Mouse (Mus musculus) adrenal gland, postnatal 4 days (tissue): Measurements from ENCODE around the gene Adgrl3. TPM values are rescaled to one million over a fixed set of nuclear protein-coding genes. Genes with fewer than 3 reads are reported as not detected.

Source experiments
- DNase-seq, 2 experiments: peaks; one replicate each; pipeline ENCODE4 v3.0.0; 2021 to 2022; ENCODE audit warnings: low spot score in 2 of 2, mixed read lengths in 2 of 2
- total RNA-seq, 2 experiments: library from RNA; stranded (reverse); gene quantifications; 2 replicates each; pipeline ENCODE4 v1.2.3; 2021

Gene Adgrl3
- total RNA-seq, 2 experiments from 2014 or later = 28.0 to 28.4 TPM

DNA sequence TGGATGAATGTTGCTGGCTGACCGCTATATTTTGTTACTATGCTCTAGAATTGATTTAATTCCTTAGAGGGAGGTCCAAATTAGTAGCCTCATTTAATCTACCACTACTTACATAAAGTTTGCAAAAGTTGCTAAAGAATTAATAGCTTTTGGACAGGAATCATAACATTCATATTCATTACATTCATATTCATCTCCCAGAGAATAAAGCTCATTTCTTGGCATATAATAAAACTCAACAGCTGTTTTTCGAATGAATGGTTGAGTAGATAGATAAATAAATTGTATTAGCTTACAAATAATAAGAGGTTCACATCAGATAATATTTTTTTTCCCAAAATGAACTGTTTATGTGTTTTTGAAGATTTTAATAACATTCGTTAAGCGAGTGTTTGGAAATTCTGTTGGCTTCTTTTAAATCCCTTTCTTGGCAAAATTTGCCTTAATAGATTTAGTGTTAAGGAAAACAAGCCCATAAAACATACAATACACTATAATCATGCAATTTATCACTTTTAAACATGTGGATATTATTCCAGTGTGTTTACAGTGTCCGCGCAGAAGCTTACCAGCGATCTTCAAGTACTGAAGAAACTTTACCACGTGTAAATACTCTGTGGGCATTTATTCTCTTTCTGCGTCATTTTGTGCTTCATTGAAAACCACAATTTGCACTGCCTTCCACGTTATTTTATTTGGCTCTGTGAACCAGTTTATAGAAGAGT is 350.4 kb downstream of the Adgrl3 start:
- DNase-seq = no peak

DNA sequence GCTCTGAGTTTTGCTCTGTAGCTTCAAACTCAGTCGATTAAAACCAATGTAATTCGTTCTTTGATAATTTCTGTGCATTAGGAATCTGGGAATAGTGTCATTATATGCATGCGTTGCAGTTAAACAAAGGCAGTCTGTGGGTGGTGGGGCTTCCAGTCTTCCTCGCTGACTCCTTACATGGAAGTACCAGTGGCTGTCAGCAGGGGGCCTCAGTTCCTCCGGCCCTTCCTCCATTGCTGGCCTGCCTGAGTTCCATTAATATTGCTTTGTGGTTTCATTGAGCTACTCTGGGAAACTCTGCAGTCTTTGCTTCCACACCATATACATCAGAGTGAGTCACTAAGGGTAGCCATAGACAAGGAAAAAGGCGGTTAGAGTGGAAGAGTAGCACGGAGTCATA is 356.1 kb downstream of the Adgrl3 start:
- DNase-seq = no peak

DNA sequence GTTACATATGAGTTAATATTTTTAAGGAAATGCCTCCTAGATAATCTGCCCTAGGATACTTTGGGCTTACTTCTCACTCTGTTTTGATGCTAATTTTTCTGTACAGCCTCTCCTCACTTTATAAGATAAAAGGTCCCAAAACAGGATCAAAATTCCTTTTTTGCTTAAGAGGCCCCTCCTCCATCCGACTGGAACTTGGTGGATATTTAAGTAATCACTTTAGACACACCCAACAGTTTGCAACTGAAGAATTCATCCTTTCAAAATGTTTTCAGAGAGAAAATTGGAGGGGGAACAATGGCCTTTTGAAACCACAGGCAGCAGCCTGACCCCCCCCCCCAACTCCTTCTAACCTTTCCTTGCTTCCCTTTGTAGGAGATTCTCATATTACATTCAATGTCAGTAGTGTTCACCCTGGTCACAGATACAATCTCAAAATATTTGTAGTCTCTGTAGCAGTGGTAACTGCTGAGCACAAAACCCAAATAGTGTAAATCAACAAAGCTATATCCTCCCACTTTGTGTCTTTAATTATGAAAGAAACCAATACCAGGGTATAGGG is 385.7 kb downstream of the Adgrl3 start:
- no peak for DNase-seq

DNA sequence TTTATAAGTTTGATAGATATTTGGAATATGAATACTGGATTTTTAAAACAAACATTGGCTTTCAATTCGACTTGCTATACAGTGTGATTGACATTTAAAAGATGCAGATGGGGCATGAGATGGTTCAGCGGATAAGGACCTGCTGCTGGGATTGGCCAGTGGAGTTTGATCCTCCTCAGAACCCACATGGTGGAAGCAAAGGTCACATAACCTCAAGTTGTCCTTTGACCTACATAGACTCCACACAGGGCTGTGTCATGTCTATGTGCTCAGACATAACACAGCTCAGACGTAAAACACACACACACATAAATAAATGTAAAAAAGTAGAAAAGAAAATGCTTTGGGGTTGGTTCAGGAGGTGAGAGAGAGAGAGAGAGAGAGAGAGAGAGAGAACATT is 397.4 kb downstream of the Adgrl3 start:
- no peak for DNase-seq

DNA sequence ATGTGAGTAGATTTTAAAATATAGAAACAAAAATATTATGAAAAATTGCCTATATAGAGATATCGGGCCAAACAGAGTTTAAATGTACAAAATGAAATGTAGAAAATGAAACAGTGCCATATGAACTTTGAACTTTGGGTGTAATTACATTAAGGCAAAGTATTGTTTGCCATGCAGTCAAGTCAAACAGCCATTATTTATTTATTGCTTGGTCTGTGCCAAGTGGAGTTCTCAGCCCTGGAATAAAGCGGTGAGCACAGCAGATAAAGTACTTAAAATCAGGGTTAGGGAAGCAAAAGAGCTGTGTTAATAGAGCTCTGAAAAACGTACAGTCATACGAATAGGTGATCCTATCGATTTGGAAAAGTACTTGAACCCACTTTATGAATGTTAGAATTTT is 407.5 kb downstream of the Adgrl3 start:
- DNase-seq = no peak

DNA sequence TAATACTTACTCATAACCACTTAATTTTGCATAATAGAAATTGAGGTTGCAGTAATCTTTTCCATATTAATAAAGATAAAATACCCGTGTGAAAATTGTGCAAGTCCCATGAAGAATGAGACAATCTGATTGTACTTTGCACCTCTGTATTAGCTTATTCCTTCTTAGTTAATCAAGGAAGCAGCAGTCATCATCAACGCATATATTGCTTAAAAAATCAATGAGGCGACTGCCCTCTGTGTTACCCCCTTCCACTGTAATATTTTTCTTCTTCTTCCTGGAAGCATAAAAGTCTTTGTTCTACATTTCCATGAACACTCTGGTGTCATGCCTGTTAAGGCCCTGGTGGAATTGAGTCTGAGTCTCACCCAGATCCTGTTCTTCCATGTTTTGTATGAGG is 416.4 kb downstream of the Adgrl3 start:
- DNase-seq = no peak

DNA sequence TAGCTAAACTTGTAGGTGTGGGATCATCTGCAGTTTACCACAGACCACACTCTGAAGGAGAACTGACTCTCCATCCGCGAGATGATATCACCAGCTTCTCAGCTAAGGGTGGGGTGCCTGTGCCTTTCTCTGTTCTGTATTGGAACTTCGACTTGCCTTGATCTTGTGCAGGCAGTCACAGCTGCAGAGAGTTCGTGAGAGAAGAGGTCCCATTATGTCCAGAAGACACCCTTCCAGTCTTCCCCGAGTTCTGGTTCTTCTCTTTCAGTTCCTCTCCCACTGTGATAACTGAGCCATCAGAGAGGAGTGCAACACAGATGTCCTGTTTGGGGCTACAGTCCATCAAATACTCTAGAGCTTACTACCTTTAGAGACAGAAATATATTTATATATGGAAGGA is 422.2 kb downstream of the Adgrl3 start:
- no peak for DNase-seq

DNA sequence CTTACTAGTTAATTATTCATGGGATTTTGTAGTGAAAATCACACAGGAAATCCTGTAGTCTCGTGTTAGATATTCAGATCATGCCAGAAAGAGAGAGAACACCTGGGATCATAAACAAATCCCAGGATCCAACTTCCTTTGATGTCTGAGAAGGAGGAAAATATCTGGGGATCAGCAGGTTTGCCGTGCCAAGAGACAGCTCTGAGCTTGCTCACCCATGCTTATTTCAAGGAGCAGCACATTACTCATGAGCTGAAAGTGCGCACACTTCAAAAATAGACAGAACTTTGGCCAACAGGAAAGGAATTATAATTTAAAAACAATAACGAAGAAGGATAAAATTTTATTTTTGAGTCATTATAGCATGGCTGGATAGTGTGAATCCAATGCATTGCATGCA is 446.0 kb downstream of the Adgrl3 start:
- no peak for DNase-seq

DNA sequence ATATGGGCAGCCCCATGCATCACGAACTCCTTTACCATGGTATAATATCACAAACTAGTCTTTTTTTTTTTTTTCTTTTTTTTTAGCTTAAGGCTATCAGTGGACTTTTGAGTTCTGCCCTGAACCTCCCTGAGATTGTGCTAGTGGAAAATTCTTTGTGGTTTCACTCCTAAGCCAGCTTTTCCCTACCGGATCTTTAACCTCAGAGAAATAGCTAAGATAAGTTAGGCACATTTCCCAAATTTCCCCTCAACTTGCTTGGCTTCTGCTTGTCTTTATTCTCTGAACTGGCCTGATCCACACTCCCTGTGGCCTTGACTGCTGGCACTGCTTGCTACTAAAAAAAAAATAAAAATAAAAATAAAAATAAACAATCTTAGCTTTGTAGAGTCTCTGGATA is 454.7 kb downstream of the Adgrl3 start:
- no peak for DNase-seq

DNA sequence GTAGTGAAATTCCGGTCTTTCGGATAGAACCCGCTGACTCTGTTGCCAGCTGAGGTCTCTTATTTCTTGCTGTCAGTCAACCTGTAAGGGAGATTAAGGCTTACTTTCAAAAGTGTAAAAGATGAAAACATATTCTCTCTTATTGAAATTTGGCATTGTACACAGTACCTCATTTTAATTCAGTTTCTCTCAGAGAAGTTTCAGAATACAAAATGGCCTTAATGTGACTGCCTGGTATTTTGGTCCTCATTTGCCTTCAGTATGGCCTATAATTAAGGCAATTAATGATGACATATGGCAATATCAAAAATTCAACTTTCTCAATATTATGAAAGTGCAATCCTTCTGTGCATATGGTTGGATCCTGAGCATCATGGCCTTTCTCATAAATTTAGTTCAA is 455.5 kb downstream of the Adgrl3 start:
- no peak for DNase-seq

DNA sequence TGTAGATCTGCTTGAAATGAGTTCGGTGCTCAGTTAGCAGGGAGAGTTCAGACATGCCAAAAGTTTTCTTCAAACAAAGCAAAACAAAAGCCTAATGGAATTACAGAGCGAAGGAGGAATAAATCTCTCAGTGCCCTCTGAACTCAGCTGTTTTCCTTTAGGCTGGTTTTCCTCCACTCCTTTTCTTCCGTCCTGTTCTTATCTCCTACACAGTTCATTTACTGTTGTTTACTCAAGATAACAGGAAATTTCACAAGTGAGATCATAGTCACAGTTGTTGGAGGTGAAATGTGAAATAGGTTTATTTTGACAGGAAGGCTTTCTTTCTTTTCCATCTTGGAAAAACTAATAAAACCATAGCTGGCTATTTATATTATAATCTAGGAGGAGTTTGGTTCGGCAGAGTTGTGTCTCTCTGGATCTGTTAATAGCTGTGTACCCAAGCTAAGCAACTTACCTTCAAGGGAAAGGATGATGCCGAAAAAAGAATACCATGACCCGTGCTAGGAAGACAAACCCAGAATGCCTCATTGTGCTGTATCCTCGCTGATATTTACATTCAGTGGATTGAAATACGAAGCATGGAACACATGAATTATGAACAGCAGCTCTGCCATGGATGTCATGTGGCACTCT is 456.2 kb downstream of the Adgrl3 start:
- no peak for DNase-seq

DNA sequence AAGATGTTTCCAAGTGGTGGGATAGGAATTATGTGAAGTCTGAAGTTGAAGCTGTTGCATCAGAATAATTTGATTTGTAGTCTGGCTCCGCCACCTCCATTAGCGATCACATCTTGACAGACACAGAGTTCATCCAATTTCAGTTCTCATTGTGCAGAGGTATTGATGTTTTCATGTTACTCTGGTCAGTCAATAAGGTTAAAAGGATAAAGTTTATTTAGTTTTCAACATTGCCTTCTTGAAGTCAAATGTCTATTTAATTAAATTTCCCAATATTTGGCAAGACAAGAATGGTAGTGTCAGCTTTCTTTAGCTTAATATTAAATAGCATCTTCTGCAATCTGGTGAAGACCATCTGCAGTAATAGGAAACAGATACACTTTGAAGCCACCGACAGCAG is 461.0 kb downstream of the Adgrl3 start:
- DNase-seq = no peak

DNA sequence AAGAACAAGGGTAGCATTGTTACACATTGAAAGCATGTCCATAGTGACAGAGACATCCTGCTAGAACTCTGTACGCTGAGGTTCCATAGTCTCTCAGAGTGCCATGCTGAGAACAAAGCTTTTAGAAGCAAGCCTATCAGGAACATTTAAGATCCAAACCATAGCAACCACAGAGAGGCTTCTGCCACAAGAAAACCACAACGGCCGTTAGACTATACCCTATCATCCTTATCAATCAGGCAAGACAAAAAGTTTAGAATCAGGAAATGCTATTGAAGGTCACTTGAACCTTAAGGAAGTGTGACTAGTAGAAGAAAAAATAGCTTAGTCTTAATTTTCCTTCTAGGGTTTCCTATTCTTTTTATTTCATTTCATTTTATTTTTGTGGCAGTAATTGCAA is 464.0 kb downstream of the Adgrl3 start:
- DNase-seq = no peak

DNA sequence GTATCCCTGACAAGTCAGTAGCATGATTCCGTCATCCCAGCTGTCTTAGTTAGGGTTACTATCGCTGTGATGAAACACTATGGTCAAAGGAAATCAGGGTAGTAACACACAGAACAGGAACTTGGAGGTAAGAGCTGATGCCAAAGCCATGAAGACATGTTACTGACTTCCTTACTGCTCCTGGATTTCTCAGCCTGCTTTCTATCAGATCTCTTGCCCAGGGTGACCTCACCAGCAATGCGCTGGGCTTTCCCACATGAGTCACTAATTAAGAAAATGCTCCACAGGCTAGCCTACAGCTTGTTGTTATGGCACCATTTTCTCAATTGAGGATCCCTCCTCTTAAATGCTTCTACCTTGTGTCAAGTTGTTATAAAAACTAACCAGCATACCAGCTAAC is 481.1 kb downstream of the Adgrl3 start:
- DNase-seq = no peak

DNA sequence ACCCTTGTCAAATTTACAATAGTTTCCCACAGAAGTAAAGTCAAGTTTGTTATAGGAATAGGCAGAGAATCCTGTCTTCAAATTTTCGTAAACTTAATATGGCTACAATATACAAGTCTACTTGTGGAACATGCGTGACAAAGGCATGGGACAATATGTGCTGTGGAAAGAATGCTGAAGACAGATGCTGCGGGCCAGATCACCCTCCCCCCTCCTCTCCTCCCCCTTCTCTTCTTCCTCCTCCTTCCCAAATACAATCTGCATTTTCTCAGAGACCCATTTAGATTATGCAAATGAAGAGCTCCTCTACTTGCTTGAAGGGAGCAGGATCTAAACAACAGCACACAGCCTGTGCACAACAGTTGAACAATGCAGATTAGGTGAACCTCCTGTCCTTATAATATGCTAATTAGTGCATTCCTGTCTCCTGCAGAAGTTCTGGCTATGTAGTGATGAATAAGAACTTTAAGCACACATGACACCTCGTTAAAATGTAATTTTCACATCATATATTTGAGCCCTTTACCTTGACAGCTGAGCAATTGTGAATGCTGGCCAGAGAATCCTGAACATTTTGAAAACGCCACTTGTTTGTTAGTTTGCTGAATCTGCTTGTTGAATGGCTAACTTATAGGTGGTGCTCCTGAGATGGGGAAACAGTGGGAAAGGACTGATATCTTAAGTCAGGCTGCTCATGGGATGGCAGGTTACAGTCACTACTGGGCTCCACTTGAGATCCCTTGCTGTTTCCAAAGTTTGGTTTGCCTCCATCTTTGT is 499.0 kb downstream of the Adgrl3 start:
- DNase-seq = no peak

DNA sequence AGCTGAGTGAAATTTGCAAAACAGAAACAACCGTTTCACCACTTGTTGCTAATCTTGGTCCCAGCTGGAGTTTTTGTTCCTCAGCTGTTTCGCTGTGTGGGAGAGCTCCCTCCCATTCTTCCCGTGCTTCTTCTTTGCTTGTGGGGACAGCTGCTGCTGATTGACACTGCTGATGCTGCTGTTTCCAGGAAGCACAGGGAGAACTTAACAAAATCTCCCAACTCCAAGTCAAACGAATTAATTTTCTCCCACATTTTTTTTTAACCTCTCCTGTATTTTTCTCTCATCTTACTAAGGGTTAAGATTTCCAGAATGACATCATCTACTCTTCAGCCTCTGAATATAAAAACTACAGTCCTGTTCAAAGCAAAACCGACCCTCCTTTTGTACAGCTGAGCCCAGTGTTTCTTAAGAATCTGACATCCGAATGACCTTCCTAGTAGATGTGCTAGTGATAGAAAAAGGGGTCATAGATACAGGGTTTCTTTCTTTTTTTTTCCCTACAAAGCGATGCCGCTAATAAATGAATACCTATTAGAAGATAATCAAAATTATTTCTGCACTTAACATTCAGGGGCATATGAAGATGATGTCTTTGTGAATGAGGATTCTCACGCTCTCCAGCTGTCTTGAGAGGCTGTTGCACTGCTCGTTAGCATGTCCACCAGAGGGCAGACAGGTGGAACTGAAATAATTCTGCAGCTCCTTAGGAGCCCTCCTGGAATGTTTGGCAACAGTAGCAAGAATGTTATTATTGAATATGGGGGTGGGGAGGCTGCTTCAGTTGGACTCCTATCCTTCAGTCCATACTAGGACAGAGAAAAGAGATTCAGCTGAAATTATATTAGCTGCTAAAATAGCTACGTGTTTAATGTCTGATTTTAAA is 499.8 kb downstream of the Adgrl3 start:
- DNase-seq = no peak

DNA sequence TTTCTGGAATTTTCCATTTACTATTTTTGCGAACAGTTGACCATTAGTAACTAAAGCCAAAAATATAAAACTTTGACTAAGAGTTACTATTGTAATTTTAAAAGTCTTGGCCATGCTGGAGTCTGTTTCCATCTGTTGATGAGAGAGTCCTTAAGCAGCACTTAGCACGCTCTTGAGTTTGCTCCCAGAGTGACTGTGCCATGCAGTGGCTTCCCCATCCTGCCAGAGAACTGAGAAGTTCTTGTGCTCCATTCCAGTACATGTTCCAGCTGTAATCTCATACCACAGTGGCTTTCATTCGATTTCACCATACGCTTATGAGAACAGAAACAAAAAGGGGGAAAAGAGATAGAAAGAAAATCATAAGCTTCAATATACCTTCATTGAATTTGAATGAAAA is 502.8 kb downstream of the Adgrl3 start:
- DNase-seq = no peak

DNA sequence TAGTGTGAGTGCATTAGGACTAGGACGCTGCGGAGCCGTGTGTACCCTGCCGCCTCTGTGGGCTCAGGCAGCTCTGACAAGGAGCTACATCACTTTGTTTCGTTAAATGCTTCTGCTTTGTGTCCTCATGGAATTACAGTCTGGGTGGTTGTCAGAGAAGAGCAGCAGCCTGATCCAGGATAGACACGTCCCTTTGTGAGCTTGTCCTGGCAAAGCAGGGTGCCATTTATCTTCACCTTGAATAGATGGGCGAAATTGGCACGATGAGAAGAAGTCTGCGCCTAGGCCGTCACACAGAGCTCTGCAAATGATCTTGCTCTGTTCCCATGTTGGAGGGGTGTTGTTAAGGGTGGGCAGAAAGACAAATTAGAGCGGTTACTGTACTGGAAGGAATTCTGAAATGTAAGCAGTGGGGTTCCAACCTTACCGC is 504.6 kb downstream of the Adgrl3 start:
- no peak for DNase-seq

DNA sequence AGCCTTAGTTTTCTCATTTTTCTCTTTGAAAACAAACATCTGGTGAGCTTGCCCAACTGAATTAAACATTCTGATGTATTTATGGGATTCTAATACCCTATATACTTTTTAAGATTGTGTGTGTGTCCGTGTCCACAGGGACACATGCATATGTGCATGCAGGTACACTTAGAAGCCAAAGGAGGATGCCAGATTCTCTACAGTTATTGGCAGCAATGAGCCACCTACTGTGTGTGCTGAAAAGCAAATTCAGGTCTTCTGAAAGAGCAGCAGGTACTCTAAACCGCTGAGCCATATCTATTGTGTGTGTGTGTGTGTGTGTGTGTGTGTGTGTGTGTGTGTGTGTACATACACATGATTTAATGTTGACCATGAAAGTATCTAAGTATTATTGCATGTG is 505.4 kb downstream of the Adgrl3 start:
- DNase-seq = no peak

DNA sequence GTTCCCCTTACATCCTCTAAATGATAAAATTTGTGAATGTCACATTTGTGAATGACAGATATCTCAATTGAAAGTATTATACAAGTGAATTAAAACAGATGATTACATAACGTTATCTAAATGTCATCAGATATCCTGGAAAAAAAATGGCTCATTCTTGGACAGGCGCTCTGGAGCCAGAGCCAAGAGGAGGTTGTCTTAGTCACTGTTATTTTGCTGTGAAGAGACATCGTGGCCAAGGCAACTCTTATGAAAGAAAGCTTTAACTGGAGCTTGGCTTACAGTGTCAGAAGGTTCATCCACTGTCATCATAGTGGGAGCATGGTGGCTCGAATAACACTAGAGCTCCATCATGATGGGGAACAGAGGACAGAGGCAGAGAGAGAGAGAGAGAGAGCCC is 511.7 kb downstream of the Adgrl3 start:
- DNase-seq = no peak

DNA sequence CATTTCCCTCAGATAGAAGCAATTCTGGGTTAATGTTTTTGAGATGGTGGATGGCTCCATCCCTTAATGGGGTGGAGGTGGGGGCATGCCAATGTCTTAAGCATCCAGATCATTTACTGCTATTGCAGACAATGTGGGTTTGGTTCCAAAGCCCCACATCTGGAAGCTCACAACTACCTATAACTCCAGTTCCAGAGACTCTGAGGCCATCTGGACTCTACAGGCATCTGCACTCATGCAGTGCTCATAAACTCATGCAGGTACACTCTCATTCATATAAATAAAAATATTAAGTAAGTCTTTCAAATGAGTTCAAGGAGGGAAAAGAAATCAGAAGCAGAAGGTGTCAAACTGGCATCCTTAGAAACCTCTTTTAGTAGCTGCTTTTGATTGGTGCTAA is 530.3 kb downstream of the Adgrl3 start:
- DNase-seq = no peak
